Mouse (Mus musculus): ENCODE measurements around the gene Kcnip2. TPM values are rescaled to one million over a fixed set of nuclear protein-coding genes. Genes with fewer than 3 reads are reported as not detected.

The Kcnip2 gene
- polyA plus RNA-seq, 1 experiment from 2014 or later: 1.9 TPM

DNA sequence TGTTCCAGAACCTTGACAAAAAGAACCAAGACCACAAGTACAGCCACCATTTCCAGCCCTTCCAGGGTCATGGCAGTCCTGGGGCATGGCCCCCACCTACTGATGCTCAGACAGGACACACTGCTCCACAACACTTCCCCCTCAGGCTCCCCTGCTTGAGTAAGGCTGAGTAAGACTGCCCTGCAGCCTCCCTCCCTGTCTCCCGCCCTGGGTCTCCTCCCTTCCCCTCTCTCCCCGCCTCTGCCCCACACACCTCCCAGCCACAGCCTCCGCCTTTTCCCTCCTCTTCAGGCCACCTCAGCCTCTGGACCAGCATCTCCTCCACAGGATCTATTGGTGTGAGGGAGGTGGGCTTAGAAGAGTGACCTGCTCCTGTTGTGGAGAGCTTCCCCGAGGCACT, 12.5 kb downstream of the Kcnip2 start:
- H3K27ac ChIP-seq (ENCODE audit: low read length): no peak overlapping the region
- H3K27me3 ChIP-seq (ENCODE audit: control insufficient read depth, insufficient read depth, low read depth, low read length): no peaks in the 10 kb centered on the region
- no peak overlapping the region for H3K9ac ChIP-seq (ENCODE audit: low read length)
- H3K4me3 ChIP-seq (ENCODE audit: low read length): no peak overlapping the region
- no peaks in the 10 kb centered on the region for H3K9me3 ChIP-seq (ENCODE audit: control insufficient read depth, low read length)
- no peaks in the 10 kb centered on the region for H3K36me3 ChIP-seq (ENCODE audit: control insufficient read depth, insufficient read depth, low read length)
- 33% methylated on average over 4 of the region's 4 CpGs for WGBS
- H3K4me2 ChIP-seq (ENCODE audit: low read depth, low read length): no peak overlapping the region
- no peaks in the 10 kb centered on the region for H3K4me1 ChIP-seq (replicated peaks; ENCODE audit: control insufficient read depth, insufficient read depth, low read length)
- ATAC-seq (ENCODE audit: low read depth): no peak

DNA sequence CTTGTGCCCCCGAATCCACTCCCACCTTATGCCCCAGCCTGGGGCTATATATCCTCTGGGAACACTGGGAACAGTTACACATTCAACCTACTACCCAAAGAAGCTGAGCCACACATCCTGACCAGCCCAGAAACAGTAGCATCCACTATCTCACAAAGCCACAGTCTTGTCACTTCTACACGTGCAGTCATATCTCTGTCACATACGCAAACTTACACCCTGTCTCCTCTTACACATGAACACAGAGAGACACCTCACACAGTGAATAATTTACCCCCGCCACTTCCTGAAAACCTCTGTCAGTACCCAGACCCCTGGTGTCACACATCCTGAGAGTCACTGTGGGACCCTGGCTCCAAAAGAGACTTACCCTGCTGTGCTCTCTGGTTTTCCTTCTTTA, 13.2 kb downstream of the Kcnip2 start:
- WGBS: 50% methylated on average over 4 of the region's 4 CpGs
- H3K4me3 ChIP-seq (ENCODE audit: low read length): no peak overlapping the region
- no peaks in the 10 kb centered on the region for H3K4me1 ChIP-seq (replicated peaks; ENCODE audit: control insufficient read depth, insufficient read depth, low read length)
- no peak overlapping the region for H3K4me2 ChIP-seq (ENCODE audit: low read depth, low read length)
- H3K27me3 ChIP-seq (ENCODE audit: control insufficient read depth, insufficient read depth, low read depth, low read length): no peaks in the 10 kb centered on the region
- H3K36me3 ChIP-seq (ENCODE audit: control insufficient read depth, insufficient read depth, low read length): no peaks in the 10 kb centered on the region
- no peak for ATAC-seq (ENCODE audit: low read depth)
- H3K27ac ChIP-seq (ENCODE audit: low read length): no peak overlapping the region
- no peaks in the 10 kb centered on the region for H3K9me3 ChIP-seq (ENCODE audit: control insufficient read depth, low read length)
- H3K9ac ChIP-seq (ENCODE audit: low read length): no peak overlapping the region

DNA sequence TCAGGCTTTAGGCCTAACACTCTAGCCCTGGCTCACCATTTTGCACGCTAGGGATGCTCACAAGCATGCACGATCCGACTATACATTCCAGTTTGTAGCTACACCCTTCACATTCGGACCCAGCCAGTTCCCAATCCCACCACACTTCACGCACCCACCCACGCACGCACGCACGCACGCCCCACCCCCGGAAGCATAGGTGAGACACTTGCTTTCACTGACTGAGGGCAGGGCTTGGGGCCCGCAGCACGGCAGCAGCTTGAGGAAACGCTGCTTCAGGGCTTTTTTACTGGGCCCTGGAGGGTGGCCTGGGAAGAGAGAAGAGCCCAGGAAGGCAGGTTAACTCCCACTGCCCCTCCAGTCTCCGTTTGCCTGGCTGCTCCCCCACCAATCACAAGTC, 19.0 kb downstream of the Kcnip2 start:
- H3K27me3 ChIP-seq (ENCODE audit: control insufficient read depth, insufficient read depth, low read depth, low read length): no peaks in the 10 kb centered on the region
- H3K27ac ChIP-seq (ENCODE audit: low read length): no peak overlapping the region
- no peak overlapping the region for H3K4me2 ChIP-seq (ENCODE audit: low read depth, low read length)
- 69% methylated on average over 15 of the region's 15 CpGs for WGBS
- H3K4me3 ChIP-seq (ENCODE audit: low read length): no peak overlapping the region
- H3K36me3 ChIP-seq (ENCODE audit: control insufficient read depth, insufficient read depth, low read length): no peaks in the 10 kb centered on the region
- H3K9me3 ChIP-seq (ENCODE audit: control insufficient read depth, low read length): no peaks in the 10 kb centered on the region
- peaks cover 11% of the 10 kb centered on the region for H3K4me1 ChIP-seq (replicated peaks; ENCODE audit: control insufficient read depth, insufficient read depth, low read length)
- no peak overlapping the region for H3K9ac ChIP-seq (ENCODE audit: low read length)
- ATAC-seq (ENCODE audit: low read depth): no peak

DNA sequence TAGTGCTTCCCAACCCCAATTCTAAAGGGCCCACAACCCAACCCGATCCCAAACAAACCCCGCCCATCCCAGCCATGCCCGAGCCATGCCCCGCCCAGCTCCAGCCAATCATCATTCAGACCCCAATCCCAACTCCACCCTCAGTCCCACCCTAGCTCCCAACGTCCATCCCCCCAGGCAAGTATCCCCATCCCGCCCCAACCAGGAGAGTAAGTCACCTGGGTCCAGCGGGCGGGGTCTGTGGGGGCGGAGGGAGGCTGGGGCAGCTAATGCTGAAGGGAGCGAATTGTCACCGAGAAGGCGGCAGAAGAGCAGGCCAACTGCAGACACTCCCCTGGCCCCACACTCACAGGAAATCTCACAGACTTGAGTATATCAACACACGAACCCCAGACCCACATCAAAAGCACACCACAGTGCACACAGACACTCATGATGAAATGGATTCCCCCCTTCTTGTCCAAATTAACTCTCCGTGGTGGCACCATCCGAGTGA, 19.8 kb downstream of the Kcnip2 start:
- WGBS: 6% methylated on average over 15 of the region's 15 CpGs
- Histone ChIP-seq H3K9me3 (ENCODE audit: control insufficient read depth, low read length) (no peaks in the 10 kb centered on the region), H3K27me3 (ENCODE audit: control insufficient read depth, insufficient read depth, low read depth, low read length) (no peaks in the 10 kb centered on the region), H3K9ac (ENCODE audit: low read length) (peak overlapping the region; percentile 52), H3K4me1 (replicated peaks; ENCODE audit: control insufficient read depth, insufficient read depth, low read length) (peaks cover 11% of the 10 kb centered on the region), H3K36me3 (ENCODE audit: control insufficient read depth, insufficient read depth, low read length) (no peaks in the 10 kb centered on the region), H3K4me3 (ENCODE audit: low read length) (peak overlapping the region; percentile 22), H3K27ac (ENCODE audit: low read length) (peak overlapping the region; percentile 37; the same call in 1 of the 2 replicates), H3K4me2 (ENCODE audit: low read depth, low read length) (peak overlapping the region; percentile 55)
- ATAC-seq (ENCODE audit: low read depth): peak; percentile 82

DNA sequence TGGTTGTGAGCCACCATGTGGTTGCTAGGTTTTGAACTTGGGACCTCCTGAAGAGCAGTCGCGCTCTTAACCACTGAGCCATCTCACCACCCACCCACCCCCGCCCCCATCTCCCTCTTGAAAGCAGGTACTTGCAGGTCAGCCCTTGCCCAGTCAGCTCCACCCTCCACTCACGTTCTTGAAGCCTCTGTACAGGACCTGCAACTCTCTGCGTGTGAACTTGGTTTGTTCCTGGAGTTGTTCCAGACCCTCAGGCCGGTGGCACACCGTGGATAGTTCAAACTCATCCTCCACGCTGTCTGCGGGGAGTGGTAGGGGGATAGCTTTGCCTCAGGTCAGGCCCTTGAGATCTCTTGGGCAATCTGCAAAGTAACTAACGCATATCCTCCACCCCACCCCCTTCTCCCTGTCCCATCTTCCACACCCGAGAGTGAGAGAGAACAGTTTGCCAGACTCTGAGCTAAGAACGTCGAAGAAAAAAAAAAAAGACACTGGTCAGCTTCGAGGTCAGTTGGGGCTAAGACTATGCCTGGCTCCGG, 20.4 kb downstream of the Kcnip2 start:
- Histone ChIP-seq H3K9ac (ENCODE audit: low read length) (0 out of 2 replicates have a peak overlapping the region, but pooled peaks have one; percentile 39), H3K27ac (ENCODE audit: low read length) (peak overlapping the region; percentile 37), H3K9me3 (ENCODE audit: control insufficient read depth, low read length) (no peaks in the 10 kb centered on the region), H3K4me2 (ENCODE audit: low read depth, low read length) (peak overlapping the region; percentile 55), H3K4me1 (replicated peaks; ENCODE audit: control insufficient read depth, insufficient read depth, low read length) (peaks cover 11% of the 10 kb centered on the region), H3K27me3 (ENCODE audit: control insufficient read depth, insufficient read depth, low read depth, low read length) (no peaks in the 10 kb centered on the region), H3K36me3 (ENCODE audit: control insufficient read depth, insufficient read depth, low read length) (no peaks in the 10 kb centered on the region), H3K4me3 (ENCODE audit: low read length) (peak overlapping the region; percentile 22)
- ATAC-seq (ENCODE audit: low read depth): peak; percentile 64
- WGBS: 22% methylated on average over 15 of the region's 15 CpGs

DNA sequence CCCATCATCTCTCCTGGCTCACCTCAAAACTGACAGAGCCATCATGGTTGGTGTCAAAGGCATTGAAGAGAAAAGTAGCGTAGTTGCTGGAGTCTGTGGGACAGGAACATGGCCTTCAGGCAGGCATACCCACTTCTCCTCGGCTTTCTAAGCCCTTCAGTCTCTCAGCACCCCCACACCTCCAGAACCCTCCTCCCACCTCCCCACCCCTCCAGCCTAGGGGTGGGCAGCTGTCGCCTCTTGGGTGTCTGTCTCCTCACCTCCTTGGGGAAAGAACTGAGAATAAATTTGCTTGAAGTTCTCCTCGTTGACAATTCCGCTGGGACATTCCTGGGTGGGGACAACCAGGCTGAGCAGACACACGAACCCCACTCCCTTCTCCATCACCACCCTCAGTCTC, 21.1 kb downstream of the Kcnip2 start:
- H3K9me3 ChIP-seq (ENCODE audit: control insufficient read depth, low read length): no peaks in the 10 kb centered on the region
- H3K9ac ChIP-seq (ENCODE audit: low read length): no peak overlapping the region
- no peak overlapping the region for H3K27ac ChIP-seq (ENCODE audit: low read length)
- no peaks in the 10 kb centered on the region for H3K27me3 ChIP-seq (ENCODE audit: control insufficient read depth, insufficient read depth, low read depth, low read length)
- ATAC-seq (ENCODE audit: low read depth): no peak
- 55% methylated on average over 6 of the region's 6 CpGs for WGBS
- no peak overlapping the region for H3K4me3 ChIP-seq (ENCODE audit: low read length)
- peaks cover 11% of the 10 kb centered on the region for H3K4me1 ChIP-seq (replicated peaks; ENCODE audit: control insufficient read depth, insufficient read depth, low read length)
- H3K4me2 ChIP-seq (ENCODE audit: low read depth, low read length): no peak overlapping the region
- H3K36me3 ChIP-seq (ENCODE audit: control insufficient read depth, insufficient read depth, low read length): no peaks in the 10 kb centered on the region

DNA sequence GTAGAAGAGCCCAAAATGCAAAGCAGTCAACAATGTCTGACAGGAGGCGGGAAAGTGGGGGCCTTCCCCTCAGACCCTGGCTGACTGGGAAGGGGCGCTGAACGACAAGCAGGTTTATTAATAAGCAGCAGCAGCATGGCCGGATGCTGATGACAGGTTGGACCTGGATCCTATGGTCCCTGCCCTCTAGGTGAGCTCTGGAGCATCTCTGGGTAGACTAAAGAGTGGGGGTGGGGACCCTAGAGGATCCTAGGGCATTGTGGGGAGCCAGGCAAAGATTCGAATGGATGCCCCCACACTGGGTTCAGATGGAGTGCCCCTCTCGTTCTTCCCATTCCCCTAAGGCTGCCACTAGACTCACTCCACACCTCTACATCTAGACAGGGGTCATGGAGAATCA, 23.5 kb downstream of the Kcnip2 start:
- WGBS: 78% methylated on average over 6 of the region's 6 CpGs
- no peaks in the 10 kb centered on the region for H3K36me3 ChIP-seq (ENCODE audit: control insufficient read depth, insufficient read depth, low read length)
- ATAC-seq (ENCODE audit: low read depth): no peak
- H3K4me2 ChIP-seq (ENCODE audit: low read depth, low read length): no peak overlapping the region
- H3K9ac ChIP-seq (ENCODE audit: low read length): no peak overlapping the region
- no peak overlapping the region for H3K4me3 ChIP-seq (ENCODE audit: low read length)
- H3K4me1 ChIP-seq (replicated peaks; ENCODE audit: control insufficient read depth, insufficient read depth, low read length): peaks cover 11% of the 10 kb centered on the region
- no peaks in the 10 kb centered on the region for H3K9me3 ChIP-seq (ENCODE audit: control insufficient read depth, low read length)
- no peak overlapping the region for H3K27ac ChIP-seq (ENCODE audit: low read length)
- H3K27me3 ChIP-seq (ENCODE audit: control insufficient read depth, insufficient read depth, low read depth, low read length): no peaks in the 10 kb centered on the region

DNA sequence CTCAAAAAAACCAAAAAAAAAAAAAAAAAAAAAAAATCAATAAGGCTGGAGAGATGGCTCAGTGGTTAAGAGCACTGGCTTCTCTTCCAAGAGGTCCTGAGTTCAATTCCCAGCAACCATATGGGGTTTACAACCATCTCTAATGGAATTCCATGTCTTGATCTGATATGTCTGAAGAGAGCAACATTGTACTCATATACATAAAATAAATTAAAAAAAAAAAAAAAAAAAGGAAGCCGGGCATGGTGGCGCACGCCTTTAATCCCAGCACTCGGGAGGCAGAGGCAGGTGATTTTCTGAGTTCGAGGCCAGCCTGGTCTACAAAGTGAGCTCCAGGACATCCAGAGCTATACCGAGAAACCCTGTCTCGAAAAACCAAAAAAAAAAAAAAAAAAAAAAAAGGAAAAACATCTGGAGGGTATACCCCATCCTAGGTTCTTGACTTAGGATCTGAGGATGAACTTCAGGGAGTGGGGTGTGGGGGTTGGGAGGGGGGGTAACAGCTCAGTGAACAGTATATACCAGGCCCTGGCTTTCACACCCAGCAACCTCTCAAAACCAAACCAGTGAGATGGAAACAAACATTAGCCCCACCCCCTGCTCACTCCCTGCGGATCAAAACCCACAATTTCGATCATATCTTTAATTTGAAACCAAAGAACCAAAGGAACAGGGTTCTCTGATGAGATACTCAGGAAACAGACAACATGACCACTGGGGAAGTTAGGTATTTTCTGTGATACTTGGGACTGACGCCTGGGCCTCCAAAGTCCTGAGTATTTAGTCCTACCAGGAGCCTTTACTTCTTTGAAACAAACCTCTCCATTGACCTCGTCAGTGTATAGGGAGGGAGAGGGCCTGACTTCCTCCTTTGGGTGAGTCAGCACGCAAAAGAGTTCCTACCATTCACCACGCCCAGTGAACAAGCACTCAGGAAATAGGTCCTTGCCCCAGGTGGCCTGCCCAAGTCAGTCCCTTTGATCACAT, 25.7 kb downstream of the Kcnip2 start:
- peak; percentile 52; the same call in 1 of the 2 replicates for ATAC-seq (ENCODE audit: low read depth)
- Histone ChIP-seq H3K27ac (ENCODE audit: low read length) (peak overlapping the region; percentile 25; the same call in 1 of the 2 replicates), H3K9me3 (ENCODE audit: control insufficient read depth, low read length) (no peaks in the 10 kb centered on the region), H3K4me1 (replicated peaks; ENCODE audit: control insufficient read depth, insufficient read depth, low read length) (peaks cover 3% of the 10 kb centered on the region; the same call in 1 of the 2 replicates), H3K4me2 (ENCODE audit: low read depth, low read length) (no peak overlapping the region), H3K36me3 (ENCODE audit: control insufficient read depth, insufficient read depth, low read length) (no peaks in the 10 kb centered on the region), H3K27me3 (ENCODE audit: control insufficient read depth, insufficient read depth, low read depth, low read length) (no peaks in the 10 kb centered on the region), H3K9ac (ENCODE audit: low read length) (no peak overlapping the region), H3K4me3 (ENCODE audit: low read length) (no peak overlapping the region)
- 71% methylated on average over 13 of the region's 13 CpGs for WGBS

DNA sequence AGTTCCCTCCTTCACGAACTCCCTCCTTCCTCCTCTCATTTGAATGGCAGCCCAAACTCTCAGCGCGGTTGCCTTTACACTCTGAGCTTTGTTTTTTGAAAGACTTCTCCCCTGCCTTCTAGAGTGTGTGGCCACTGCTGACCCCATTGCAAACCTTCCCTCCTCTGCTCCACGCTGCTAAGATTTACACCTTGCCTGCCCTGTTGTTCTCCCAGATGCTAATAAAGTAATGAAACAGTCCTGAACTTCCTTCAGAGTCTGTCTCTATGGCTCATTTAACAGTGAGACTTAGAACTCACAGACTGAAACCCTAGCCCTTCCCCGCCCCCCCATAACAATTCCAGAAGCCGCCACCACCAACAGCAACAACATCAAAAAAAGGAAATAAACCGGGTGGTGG, 26.5 kb downstream of the Kcnip2 start:
- ATAC-seq (ENCODE audit: low read depth): no peak
- H3K4me1 ChIP-seq (replicated peaks; ENCODE audit: control insufficient read depth, insufficient read depth, low read length): peaks cover 3% of the 10 kb centered on the region
- no peak overlapping the region for H3K4me2 ChIP-seq (ENCODE audit: low read depth, low read length)
- no peaks in the 10 kb centered on the region for H3K9me3 ChIP-seq (ENCODE audit: control insufficient read depth, low read length)
- no peak overlapping the region for H3K4me3 ChIP-seq (ENCODE audit: low read length)
- WGBS: 81% methylated on average over 7 of the region's 7 CpGs
- no peaks in the 10 kb centered on the region for H3K36me3 ChIP-seq (ENCODE audit: control insufficient read depth, insufficient read depth, low read length)
- no peaks in the 10 kb centered on the region for H3K27me3 ChIP-seq (ENCODE audit: control insufficient read depth, insufficient read depth, low read depth, low read length)
- H3K9ac ChIP-seq (ENCODE audit: low read length): no peak overlapping the region
- H3K27ac ChIP-seq (ENCODE audit: low read length): no peak overlapping the region

All from lung, embryonic 16.5 days (tissue).